Mouse (Mus musculus): ENCODE measurements around the gene Fcgrt.
A peak's percentile ranks its signal among the peaks of the same experiment; 100 is the strongest.
"Not testable (repeated sequence)": the region's sequence is repeated elsewhere in the genome, so short reads cannot be mapped to it uniquely, and the experiment has no call there.

Fcgrt gene

GRCm38 (mm10) chr7:45107052-45107645 is 3.5 kb upstream of the Fcgrt start:
- no peak for DNase-seq

GRCm38 (mm10) chr7:45106441-45106840 is 2.8 kb upstream of the Fcgrt start:
- no peak for DNase-seq

- DNase-seq, result no peak
Measured at GRCm38 (mm10) chr7:45105491-45105890, 1.8 kb upstream of the Fcgrt start.

DNA sequence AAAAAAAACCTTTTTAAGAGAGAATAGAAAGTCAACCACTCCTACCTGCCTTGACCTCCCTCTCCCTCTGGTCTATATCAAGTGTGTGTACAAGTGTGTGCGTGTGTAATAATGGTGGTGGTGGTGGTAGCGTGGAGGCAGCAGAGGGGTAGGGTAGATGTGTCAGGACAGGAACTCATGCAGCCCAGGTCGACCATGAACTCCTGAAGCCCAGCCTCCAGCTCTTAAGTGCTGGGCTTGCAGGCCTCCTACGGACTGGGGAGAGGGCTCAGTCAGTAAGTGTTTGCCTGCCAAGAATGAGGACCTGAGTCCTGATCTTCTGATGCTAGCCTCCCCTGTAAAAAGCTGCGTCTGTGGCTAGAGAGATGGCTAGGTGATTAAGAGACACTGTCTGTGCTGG is 1.3 kb upstream of the Fcgrt start:
- DNase-seq, result no peak

GRCm38 (mm10) chr7:45102940-45103585 is 588 bp downstream of the Fcgrt start:
- DNase-seq, result peak; percentile 66

GRCm38 (mm10) chr7:45102441-45102840 is 1.2 kb downstream of the Fcgrt start:
- no peak for DNase-seq

DNA sequence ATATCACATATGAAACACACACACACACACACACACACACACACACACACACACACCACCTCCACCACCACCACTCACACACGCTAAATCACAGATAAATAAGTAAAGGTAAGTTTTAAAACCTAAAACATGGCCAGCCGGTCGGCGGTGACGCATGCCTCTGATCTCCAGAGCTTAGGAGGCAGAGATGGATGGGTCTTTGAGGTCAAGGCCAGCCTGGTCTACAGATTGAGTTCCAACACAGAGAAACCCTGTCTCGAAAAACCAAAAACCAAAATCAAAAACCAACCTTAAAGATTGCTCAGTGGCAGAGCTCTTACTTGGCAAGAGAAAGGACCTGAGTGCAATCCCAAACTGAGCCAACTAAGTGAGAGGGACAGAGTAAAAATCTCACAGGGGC is 3.6 kb downstream of the Fcgrt start:
- DNase-seq, result no peak

DNA sequence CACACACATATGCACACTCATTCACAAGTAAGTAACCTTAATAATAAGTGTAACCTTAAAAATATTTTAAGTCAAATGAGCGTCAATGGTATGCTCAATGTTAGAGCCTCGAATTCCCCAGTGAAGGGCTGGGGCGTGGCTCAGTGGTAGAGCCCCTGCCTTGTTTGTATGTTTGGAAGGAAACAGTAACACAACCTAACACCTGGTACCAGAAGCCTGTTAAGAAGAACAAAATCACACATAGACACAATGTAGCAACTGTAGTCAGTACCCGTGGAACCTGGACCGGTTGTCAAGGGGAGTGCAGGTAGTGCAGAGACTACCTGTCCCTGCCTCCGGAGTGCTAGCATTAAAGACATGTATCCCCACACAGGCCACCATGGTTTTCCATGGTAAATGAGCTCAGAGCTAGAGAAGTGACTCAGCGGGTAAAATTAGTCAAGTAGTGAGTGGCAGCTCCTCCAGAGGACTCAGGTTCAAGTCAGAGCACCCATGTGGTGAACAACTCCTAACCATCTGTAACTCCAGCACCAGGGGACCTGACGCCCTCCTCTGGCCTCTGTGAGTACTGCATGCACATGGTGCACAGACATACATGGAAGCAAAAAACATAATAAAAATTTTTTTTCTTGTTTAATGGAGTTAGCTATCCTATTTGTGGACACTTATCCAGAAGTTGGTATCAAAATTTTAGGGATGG is 5.0 kb downstream of the Fcgrt start:
- DNase-seq, result no peak

DNA sequence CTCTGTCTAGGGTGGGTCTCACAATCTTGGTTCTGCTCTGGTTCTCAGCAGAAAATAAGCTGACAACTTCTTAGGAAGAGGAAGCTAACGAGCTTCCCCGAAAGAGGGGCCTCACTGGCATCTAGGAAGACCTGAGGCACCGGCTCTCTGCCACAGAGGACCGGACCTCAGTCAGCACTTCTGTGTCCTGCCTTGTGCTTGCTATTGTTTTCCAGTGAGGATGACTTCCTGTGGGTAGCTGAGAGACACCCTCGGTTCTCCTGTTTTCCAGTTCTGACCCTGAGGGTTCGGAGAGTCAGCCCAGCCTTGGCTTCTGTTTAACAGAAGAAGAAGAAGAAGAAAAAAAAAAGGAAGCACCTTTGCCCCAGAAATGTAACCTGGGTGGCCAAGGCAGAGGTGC is 6.2 kb downstream of the Fcgrt start:
- no peak for DNase-seq

DNA sequence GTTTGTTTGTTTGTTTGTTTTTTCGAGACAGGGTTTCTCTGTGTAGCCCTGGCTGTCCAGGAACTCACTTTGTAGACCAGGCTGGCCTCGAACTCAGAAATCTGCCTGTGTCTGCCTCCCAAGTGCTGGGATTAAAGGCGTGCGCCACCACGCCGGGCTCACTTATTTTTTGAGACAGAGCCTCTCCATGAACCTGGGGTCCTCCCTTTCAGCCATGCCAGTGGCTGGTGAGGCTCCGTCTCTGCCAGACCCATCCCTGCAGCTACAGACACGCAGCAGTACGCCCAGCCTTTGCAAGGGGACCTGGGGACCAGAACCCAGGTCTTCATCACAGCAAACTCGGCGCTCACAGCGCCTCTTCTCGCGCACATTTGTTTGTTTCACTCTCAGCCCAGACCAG is 7.7 kb downstream of the Fcgrt start:
- not testable (repeated sequence) for DNase-seq

DNA sequence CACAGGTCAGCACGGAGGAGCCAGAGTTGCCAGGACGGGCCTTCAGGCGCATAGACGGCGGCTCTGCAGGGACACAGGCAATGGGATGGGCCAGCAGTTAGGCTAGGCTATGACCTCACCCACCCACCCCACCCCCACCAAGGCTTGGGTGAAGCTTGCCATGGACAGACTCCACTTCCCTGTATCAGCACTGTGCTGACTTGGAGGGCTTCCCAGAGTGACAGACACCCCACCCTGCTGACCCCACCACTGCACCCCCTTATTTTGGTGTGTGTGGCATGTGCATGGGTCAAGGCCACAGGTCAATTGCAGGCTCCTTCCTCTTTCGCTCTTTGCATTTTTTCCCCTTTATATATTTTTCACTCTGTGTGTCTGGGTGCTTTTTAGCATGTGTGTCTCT is 8.3 kb downstream of the Fcgrt start:
- DNase-seq, result no peak

GRCm38 (mm10) chr7:45094121-45094520 is 9.5 kb downstream of the Fcgrt start:
- DNase-seq, result no peak

DNA sequence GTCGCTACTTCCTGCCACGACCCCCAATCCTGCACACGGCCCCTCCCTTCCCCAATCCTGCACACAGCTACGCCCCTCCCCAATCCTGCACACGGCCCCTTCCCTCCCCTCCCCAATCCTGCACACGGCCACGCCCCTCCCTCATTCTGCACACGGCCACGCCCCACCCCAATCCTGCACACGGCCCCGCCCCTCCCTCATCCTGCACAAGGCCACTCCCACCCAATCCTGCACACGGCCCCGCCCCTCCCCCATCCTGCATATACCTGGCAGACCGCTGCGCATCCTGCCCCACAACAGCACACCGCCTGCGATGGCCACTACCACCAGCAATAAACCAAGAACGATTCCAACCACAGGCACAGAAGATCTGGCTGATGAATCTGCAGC is 10.1 kb downstream of the Fcgrt start:
- DNase-seq, result no peak

DNA sequence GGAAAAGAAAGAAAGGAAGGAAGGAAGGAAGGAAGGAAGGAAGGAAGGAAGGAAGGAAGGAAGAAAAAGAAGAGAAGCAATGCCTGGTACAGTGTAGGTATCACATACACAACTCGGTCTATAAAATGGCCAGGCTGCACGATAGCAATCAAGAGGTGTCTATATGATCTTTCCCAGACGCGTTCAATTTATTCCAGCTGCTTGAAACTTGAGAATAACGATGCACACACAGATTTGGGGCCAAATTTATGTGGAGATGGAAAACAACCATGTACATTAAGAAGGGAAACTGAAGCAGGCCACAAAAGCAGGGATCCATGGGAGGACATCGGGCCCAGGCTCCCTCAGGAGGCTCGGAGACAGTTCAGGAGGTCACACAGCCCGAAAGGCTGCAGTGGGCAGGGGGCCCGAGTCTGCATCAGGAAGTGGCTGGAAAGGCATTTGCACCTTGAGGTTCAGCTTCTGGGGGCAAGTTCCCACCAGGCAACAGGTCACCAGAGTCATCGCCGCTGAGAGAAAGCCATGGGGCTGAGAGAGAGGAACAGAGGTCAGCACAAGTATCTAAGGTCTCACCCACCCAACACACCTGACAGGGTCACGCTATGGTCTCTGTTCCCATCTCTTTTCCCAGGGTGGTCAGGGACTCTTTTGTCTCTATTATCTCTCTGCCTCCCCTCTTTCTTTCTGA is 10.7 kb downstream of the Fcgrt start:
- no peak for DNase-seq

GRCm38 (mm10) chr7:45092048-45092447 is 11.6 kb downstream of the Fcgrt start, which contains the start of gene Rcn3:
Rcn3 (minus strand) TSS chr7:45092221.
- DNase-seq, result peak; percentile 66

- DNase-seq, result no peak
Measured at GRCm38 (mm10) chr7:45091001-45091990, 12.4 kb downstream of the Fcgrt start.

DNA sequence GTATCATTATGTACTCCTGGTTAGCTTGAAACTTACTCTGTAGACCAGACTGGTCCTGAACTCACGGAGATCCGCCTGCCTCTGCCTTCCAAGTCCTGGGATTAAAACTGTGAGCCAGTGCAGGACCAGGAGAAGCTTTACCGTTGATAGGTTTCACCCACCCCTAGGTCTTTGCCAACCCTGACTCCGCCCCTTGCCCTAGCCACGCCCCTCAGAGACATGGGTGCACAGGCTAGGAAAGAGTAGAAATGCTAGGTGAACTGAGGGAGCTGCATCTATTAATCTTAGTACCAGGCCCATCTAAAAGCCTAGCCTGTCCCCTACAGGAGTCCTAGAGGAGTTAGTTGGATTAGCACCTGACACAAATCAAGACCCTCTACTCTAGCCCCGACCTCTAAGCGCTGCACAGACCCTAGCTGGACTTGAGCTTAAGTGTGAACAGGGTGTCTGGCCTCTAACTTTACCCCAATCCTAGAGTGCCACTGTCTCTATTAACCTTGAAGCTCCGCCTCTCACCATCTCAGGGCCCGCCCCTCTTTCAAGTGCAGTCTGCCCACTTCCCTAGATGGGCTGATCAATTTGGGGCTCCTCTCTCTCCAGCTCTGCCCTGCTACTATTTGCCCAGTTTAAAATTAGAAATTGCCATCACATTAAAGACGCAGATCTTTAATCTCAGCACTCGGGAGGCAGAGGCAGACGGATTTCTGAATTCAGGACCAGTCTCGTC is 13.2 kb downstream of the Fcgrt start:
- no peak for DNase-seq

GRCm38 (mm10) chr7:45088597-45088996 is 15.1 kb downstream of the Fcgrt start:
- DNase-seq, result no peak

- no peak for DNase-seq
Measured at GRCm38 (mm10) chr7:45086084-45086483, 17.6 kb downstream of the Fcgrt start.

DNA sequence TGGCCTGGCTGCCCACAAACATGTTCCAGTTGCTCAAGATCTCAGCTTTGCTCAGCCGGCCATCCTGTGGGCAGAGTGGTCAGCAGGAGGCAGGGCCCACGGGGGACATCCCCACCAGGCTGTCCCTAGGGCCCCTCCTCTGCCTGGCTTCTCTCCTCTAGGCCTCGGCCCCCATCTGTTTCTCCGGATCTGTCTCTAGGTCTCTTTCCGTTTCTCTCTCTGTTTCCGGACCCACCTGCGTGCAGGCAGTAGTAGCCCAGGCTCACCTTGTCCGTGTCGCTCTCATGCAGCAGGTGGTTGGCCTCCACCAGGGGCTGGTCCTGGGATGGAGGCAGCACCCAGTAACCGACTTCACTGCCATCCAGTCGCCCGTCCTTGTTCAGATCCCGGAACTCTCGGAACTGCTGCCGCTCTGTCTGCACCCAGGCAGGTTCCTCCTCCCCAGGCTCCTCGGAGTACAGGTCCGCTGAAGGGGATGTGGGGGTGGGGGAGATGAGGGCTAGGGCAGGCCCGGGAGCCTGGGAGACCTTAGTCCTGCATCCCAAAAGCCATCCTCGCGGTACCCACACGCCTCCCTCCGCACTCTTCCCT is 20.3 kb downstream of the Fcgrt start:
- DNase-seq, result no peak
